Mouse (Mus musculus) T-cell, adult 2 months (primary cell): Measurements from ENCODE around the gene Ddah2.
A peak's percentile ranks its signal among the peaks of the same experiment; 100 is the strongest.

Experiments used
- DNase-seq: peaks from one replicate; pipeline ENCODE4 v3.0.0; 2022; ENCODE audit warnings: low spot score

Gene Ddah2

GRCm38 (mm10) chr17:35079778-35080177 is 20.9 kb downstream of the Ddah2 start:
- DNase-seq, result no peak

- no peak for DNase-seq
Observed at GRCm38 (mm10) chr17:35080248-35080647, 21.4 kb downstream of the Ddah2 start.

- no peak for DNase-seq
Observed at GRCm38 (mm10) chr17:35080710-35081109, 21.9 kb downstream of the Ddah2 start.

- no peak for DNase-seq
Observed at GRCm38 (mm10) chr17:35082841-35083576, 24.2 kb downstream of the Ddah2 start.

- DNase-seq, result no peak
Observed at GRCm38 (mm10) chr17:35083929-35084497, 25.2 kb downstream of the Ddah2 start.

DNA sequence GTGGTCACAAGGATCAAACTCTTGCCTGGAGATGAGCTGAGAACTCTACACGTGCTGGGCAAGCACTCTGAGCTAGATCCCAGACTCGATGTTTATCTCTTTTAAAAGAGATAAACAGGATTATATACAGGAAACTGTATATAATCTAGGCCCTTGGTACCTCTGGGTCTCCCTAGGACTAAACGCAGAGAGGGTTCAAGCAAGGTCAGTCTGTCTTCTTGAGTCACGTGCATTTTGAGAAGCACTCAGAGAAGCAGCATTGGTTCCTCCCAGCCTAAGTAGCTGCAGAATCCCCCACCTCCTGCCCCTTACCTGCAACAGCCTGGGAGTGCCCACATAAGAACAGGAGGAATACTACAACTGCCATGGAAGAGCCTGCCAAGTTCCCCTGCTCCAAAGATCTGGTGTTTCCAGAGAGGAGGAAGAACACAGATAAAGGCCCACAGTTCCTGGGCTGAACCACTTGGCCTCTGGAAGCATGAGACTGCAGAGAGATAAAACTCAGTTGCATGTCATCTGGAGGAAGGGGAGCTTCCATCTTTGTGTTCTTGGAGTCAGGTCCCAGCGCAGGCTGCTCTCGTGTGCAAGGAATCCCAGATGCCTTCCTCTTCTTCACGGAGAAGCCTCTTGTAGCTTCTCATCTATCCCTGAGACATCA is 26.5 kb downstream of the Ddah2 start, which contains the start of gene Ly6g6f:
TSS of gene Ly6g6f (minus strand) at position 403 of the 658 bp plus-strand sequence.
- no peak for DNase-seq

DNA sequence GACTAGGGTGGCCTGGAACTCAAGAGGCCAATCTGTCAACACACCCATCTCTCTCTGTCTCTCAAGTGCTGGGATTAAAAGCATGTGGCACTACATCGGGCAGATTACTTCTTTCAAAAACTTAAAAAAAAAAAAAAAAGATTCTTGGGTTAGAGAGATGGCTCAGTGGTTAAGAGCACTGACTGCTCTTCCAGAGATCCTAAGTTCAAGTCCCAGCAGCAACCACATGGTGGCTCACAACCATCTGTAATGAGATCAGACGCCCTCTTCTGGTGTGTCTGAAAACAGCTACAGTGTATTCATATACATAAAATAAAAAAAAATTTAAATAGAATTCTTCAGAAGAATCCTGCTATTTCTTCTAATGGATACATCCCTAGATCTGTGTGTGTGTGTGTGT is 29.3 kb downstream of the Ddah2 start:
- DNase-seq, result peak; percentile 41

DNA sequence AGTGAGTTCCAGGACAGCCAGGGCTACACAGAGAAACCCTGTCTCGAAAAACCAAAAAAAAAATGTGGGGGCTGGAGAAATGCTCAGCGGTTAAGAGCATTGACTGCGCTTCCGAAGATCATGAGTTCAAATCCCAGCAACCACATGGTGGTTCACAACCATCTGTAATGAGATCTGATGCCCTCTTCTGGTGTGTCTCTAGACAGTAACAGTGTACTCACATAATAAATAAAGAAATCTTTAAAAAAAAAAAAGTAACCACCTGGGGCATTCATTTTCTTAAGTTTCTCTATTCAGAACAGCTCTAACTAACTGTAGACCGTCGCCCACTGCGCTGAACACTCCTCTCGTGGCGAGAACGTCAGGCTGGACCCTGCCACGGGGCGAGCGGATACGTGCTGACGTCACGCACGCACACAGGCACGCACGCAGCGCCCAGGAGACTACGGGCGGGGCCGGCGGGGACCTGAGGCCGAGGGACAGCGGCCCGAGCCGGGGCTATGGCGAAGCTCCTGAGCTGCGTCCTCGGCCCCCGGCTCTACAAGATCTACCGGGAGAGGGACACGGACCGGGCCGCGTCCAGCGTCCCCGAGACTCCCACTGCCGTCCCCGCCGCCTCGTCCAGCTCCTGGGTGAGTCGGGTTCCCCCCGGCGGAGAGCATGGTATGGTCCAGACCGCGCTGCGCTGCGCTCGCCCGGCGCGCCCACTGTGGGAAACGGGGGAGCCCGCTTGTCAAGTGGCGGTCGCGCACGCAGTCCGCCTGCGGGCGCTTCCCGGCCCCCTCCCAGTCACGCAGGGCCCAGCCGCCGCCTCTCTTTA is 30.2 kb downstream of the Ddah2 start, which contains the start of gene Abhd16a:
TSS of gene Abhd16a (plus strand) at position 439 of the 820 bp plus-strand sequence.
- DNase-seq, result peak; percentile 90

GRCm38 (mm10) chr17:35090166-35090932 is 31.5 kb downstream of the Ddah2 start:
- DNase-seq, result no peak

DNA sequence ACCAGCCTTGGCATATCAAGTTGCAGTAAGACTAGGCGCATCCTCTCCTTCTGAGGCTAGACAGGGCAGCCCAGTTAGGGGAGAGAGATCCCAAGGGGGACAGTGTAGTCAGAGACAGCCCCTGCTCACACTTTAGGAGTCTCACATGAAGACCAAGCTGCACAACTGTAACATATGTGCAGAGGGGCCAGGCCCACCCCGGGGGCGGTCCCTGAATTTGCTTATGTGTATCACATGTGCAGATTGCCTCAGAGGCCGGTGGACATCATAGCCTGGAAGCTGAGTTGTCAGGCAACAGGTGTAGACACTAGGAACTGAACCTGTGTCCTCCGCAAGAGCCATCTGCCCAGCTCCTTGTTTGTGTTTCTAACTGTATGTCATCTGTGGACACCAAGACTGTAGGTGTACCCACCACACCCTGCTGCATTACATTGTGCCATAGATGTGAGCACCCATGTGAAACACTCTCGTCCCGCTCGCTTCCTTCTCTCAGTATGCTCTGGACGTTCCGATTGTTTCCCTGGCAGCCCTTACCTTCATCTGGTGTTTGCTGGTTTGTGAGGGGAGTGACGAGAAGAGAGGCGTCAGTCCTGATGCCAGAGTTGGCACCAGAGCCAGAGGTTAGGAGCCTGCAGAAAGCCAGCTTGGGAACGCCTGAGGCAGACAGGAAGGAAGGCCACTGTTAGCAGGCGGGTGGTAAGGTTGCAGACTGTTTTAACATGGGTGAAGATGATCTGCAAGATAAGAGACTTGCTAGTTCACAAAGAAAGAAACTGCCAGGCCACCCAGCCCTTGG is 33.8 kb downstream of the Ddah2 start:
- no peak for DNase-seq

DNA sequence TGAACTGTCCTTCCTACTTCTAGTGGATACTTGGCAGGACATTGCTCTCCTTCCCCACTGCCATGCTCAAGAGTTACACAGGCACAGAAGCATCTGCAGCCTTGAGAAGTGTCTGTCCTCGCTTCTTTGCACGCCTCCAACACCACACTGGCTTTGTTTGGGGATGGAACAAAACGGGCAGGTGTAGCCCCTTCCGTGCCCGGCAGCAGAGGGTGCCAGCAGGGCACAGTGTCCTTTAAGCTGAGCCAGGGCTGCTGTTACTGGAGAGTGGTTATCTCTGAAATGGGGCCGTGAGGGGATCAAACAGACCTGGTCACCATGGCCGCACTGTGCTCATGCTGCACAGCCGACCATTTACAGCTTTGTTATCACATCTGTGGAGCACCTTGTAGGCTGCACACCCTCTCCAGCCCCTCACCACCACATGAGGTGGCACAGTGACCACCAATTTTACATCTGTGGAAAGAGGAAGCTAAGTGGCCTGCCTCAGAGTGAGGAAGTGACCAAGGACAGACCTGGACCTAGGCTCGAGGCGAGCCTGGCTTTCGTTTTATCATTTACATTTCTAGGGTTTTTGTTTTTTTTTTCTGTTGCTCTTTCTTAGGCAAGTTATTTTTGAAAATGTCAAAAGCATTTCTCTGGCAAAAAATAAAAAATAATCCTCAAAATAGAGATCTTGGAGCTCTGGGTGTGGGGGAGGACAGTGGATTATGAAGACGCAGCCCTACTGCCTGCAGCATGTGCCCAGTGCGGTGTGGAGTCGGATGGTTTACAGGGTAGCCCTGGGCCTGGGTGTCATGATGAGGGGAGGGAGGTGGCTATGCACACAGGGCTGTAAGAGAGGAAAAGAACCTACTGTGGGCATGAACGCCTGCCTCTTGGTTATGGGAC is 35.9 kb downstream of the Ddah2 start:
- DNase-seq, result no peak

- no peak for DNase-seq
Observed at GRCm38 (mm10) chr17:35096597-35096996, 37.8 kb downstream of the Ddah2 start.

- no peak for DNase-seq
Observed at GRCm38 (mm10) chr17:35097164-35097655, 38.4 kb downstream of the Ddah2 start.

DNA sequence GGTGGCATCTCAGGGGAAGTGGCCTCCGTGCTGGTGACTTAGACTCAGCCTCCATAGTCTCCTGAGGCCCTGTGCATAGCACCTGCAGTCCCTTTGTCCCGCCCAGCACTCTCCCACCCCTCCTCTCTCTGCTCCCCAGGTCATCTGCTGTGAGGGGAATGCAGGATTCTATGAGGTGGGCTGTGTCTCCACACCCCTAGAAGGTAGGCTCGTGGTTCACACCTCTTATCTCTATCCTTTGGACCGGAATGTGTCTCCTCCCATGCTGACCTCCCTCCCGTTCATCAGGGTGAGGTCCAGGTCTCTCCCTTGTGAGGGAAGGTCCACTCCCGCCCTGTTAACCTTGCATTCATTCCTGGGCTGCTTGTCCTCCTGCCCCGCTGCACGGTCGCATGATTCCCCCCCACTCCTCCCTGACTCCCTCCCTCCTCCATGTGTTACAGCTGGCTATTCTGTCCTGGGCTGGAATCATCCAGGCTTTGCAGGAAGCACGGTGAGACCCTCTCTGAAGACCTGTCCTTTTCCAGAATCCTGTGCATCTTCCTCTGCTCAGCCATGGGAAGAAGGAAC is 41.4 kb downstream of the Ddah2 start:
- DNase-seq, result no peak

GRCm38 (mm10) chr17:35101161-35101560 is 42.3 kb downstream of the Ddah2 start:
- no peak for DNase-seq

GRCm38 (mm10) chr17:35102299-35102698 is 43.5 kb downstream of the Ddah2 start:
- DNase-seq, result no peak

GRCm38 (mm10) chr17:35103221-35103690 is 44.4 kb downstream of the Ddah2 start:
- no peak for DNase-seq

DNA sequence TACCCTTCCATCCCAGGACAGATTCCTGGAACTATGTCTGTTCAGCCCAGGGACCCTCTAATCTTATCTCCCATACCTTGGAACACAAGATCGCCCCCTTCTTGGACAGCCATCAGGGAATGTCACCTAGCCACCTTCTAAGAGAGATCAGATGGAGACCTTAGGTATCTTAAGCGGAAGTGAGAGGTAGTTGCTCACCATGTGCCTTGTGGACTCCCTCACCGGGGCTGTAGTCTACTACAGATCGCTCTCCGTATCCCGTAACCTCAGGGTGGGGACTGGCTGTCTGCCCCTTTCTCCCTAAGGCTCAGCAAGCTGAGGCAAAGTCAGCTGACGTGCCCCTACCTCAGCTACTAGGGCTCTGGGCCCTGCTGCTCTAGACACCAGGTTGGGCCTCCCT is 45.2 kb downstream of the Ddah2 start:
- no peak for DNase-seq

GRCm38 (mm10) chr17:35104754-35105153 is 45.9 kb downstream of the Ddah2 start:
- no peak for DNase-seq
